Mouse (Mus musculus): Measurements from ENCODE around the gene Nav2.

Nav2 gene

GRCm38 (mm10) chr7:48928364-48928763, 19.8 kb downstream of the Nav2 start:
- in situ Hi-C loops (cut with MboI, MseI): no loop called here

- in situ Hi-C loops (cut with MboI, MseI): no loop called here
These were observed 21.9 kb downstream of the Nav2 start for GRCm38 (mm10) chr7:48930399-48930798.

DNA sequence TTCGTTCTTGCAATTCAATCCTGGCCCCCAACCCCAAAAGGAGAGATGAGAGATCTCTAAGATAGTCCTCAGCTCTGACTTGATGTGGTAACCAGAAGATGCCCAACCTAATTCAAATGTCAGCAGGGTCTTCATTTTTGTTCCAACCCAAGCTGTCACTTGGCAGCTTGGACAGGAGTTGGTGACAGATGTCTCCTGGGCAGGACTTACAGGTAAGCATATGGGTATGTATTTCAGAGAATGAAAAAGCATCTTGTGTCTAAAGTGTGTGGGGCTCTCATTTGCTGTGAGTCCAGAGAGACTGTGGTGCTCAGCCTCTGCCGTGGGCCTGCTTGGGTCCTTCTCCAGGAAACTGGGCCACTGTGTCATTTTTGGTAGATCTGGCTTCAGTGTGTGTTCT, 23.6 kb downstream of the Nav2 start:
- in situ Hi-C loops (cut with MboI, MseI): no loop called here

GRCm38 (mm10) chr7:48934816-48935215, 26.3 kb downstream of the Nav2 start:
- in situ Hi-C loops (cut with MboI, MseI): loop anchor here in 1 of 2 experiments (5.0 kb wide), 1 partner anchor 43 kb away; no protein-coding TSS in a partner anchor

- in situ Hi-C loops (cut with MboI, MseI): loop anchor here in 1 of 2 experiments (5.0 kb wide), 1 partner anchor 45 kb away; no protein-coding TSS in a partner anchor
These were observed 29.0 kb downstream of the Nav2 start for GRCm38 (mm10) chr7:48937562-48937961.

- in situ Hi-C loops (cut with MboI, MseI): loop anchor here in 1 of 2 experiments (5.0 kb wide), 1 partner anchor 46 kb away; no protein-coding TSS in a partner anchor
These were observed 29.7 kb downstream of the Nav2 start for GRCm38 (mm10) chr7:48938190-48938589.

DNA sequence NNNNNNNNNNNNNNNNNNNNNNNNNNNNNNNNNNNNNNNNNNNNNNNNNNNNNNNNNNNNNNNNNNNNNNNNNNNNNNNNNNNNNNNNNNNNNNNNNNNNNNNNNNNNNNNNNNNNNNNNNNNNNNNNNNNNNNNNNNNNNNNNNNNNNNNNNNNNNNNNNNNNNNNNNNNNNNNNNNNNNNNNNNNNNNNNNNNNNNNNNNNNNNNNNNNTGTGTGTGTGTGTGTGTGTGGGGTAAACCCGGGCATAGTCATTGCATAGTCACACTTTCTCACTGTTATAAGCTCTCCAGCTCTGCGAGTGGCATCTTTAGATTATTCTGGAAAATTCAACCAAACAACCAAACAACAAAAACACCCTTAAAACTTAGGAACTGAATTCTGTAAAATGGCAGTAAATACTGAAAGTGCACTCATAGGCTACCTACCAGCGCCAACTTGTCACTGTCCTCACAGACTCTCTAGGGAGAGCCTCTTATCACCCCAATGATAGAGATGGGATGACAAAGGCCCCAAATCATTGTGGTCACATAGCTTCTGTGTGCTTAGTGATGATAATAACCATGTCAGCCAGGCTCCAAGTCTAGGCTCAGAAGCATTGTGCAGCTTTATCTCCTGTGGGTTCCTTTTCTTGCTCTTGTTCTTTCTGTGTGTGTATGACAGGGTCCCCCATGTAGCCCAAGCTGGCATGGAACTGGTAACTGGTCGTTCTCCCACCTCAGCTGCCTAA, 40.0 kb downstream of the Nav2 start:
- in situ Hi-C loops (cut with MboI, MseI): no loop called here

DNA sequence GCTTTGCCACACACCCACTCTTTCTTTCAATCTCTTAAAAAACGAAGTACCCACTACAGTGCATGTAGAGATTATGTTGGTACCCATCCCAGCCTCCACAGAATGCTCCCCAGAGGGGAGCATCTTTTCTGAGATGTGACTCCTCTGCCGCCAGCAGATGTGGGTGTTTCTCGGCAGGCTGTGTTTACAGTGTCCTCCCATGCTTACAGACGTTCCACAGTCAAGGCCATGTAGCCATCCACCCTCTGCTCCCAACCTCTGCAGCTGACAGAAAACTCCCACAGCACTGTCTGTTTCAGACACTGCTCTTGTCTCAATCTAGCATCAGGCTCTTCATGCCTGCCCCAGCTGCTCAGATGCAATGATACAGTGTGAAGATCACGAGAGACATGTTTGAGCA, 46.0 kb downstream of the Nav2 start:
- in situ Hi-C loops (cut with MboI, MseI): no loop called here

- in situ Hi-C loops (cut with MboI, MseI): no loop called here
These were observed 50.2 kb downstream of the Nav2 start for GRCm38 (mm10) chr7:48958528-48959315.

DNA sequence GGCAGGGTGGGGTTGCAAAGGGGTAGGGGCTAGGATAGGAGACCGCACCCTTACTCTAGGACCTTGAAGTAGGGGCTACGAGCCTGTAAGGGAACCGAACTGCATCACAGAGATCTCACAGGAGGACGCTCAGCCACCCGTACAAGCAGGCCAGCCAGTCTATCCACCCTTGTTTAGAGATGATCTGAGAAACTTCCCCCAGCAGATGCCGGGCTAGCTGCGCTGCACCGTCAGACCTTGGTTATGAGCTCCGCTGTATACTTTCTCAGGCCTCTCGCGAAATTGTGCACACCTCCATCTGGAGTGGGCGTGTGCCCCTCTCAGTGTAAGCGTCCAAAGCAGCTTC, 50.8 kb downstream of the Nav2 start:
- in situ Hi-C loops (cut with MboI, MseI): no loop called here

DNA sequence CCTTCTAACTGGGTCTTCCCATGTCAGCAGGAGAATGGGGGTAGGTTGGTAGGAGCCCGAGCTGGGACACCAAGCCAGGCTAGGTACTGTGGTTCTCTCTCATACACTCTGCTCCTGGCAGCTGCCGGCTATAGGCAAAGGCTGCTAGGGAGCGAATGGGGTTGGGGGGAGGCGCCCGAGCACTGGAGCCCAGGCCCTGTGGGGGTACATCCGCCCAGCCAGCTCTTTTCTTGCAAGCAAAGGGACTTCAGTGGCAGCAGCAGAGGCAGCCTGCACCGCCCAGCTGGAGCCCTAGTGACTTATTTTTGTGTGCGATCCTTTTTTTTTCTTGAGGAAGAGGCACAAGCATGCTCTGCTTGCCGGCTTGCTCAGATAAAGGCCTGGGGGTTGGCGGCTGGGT, 51.6 kb downstream of the Nav2 start:
- in situ Hi-C loops (cut with MboI, MseI): no loop called here

DNA sequence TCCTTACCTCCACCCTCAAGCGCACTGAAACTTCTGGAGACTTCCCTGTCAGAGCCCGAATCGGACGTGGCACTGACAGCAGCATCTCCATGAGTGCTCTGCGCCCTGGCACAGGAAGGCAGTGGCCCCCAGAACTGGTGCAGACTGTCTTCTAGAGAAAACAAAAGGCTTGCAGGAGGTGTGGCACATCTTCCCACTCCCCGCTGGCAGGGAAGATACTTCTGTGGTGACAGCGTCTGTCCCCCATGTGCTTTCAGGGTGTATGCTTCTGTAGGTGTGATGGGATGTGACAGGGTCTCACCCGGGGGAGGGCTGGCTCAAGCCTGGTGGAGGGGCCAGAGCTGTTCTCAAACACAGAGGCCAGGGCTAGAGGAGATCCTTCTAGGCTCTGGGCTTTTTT, 53.0 kb downstream of the Nav2 start:
- in situ Hi-C loops (cut with MboI, MseI): no loop called here

GRCm38 (mm10) chr7:48961935-48962334, 53.4 kb downstream of the Nav2 start:
- in situ Hi-C loops (cut with MboI, MseI): no loop called here

GRCm38 (mm10) chr7:48963112-48963511, 54.6 kb downstream of the Nav2 start:
- in situ Hi-C loops (cut with MboI, MseI): no loop called here

- in situ Hi-C loops (cut with MboI, MseI): no loop called here
These were observed 55.0 kb downstream of the Nav2 start for GRCm38 (mm10) chr7:48963554-48963953.

- in situ Hi-C loops (cut with MboI, MseI): no loop called here
These were observed 57.4 kb downstream of the Nav2 start for GRCm38 (mm10) chr7:48965796-48966512.

DNA sequence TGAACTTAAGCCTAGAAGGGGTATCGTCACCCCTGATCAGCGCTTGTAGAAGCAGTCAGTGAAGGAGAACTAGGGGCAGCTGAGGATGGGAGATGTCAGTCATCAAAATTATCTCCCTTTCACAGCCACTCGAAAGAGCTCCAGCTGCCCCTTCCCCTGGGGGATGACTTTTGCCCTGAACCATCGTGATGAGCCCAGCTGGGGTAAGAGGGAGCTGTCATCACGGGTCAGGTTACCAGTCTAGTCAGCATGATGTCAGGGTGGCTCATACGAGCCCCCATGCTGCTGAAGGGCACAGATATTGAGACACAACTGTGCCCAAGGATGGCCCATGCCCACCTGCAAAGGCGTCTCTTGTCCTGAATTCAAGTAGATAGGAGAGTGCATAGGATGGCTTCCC, 72.5 kb downstream of the Nav2 start:
- in situ Hi-C loops (cut with MboI, MseI): no loop called here

GRCm38 (mm10) chr7:48981814-48982213, 73.3 kb downstream of the Nav2 start:
- in situ Hi-C loops (cut with MboI, MseI): no loop called here

- in situ Hi-C loops (cut with MboI, MseI): no loop called here
These were observed 74.1 kb downstream of the Nav2 start for GRCm38 (mm10) chr7:48982573-48982972.

GRCm38 (mm10) chr7:48991911-48992552, 83.5 kb downstream of the Nav2 start:
- in situ Hi-C loops (cut with MboI, MseI): no loop called here

DNA sequence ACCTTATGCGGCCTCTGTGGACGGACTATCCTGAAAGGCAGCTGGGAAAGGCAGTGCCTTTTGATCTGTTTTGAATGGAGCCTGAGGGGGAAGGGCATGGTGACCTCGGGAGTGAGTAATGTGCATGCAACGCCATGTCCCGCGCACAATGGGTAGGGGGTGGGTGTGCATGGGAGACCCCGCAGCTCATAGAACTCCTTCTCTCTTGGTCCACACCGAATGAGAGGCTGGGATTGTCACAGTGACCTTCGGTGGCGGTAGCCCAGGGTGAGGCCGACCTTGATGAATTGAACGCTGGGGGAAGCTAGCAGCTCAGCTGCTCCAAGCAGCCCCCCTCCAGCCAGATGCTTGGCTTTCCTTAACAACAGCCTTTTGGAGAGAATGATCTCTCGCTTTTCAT, 86.7 kb downstream of the Nav2 start:
- in situ Hi-C loops (cut with MboI, MseI): no loop called here

DNA sequence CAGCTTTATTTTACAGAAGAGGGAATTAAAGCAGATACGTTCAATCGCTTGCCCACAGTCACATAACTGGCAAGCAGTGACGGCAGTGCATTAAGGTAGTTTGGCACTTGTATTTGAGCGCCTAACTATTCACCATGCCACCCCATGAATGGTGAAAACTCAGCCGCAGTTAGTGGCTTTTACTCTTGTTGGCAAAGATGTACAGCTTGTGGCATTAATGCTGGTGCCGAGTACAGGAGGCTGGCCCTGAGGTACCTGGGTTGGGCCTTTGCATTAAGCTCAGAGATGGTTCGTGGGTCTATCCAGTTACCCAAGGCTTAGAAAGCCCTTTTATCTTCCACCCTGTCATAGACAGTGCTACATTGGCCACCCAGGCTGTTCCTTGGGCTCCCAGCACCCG, 87.2 kb downstream of the Nav2 start:
- in situ Hi-C loops (cut with MboI, MseI): no loop called here

All from T-helper 17 cell (primary cell).